Mouse (Mus musculus) liver, embryonic 14.5 days (tissue): ENCODE data around the gene Ovch2. TPM values are rescaled to one million over a fixed set of nuclear protein-coding genes. Genes with fewer than 3 reads are reported as not detected.

ENCODE experiments used
- ATAC-seq: fragments of 200-750 bp; cut with Nextera tagmentation; 2 replicates; pipeline ENCODE4 v1.8.0; 2017; ENCODE audit warnings: moderate number of reproducible peaks, mild to moderate bottlenecking, moderate library complexity; ENCODE audit not compliant: insufficient read depth
- DNase-seq, 3 experiments: peaks; one replicate each; pipeline ENCODE4 v3.0.0-alpha.2; 2012 to 2013; ENCODE audit warnings: low read depth in 3 of 3, low spot score in 3 of 3
- H3K27ac ChIP-seq: fragments of 300-500 bp; sonication (generic); 2 replicates; pipeline ENCODE4 v1.5.1; 2014; ENCODE audit warnings: moderate library complexity, mild to moderate bottlenecking, control low read depth, inconsistent platforms
- H3K27me3 ChIP-seq: fragments of 300-500 bp; sonication (generic); 2 replicates; pipeline ENCODE4 v1.6.1; 2014; ENCODE audit warnings: mild to moderate bottlenecking, low read length, moderate library complexity; ENCODE audit not compliant: control insufficient read depth, insufficient read depth
- H3K36me3 ChIP-seq: fragments of 300-500 bp; sonication (generic); replicated peaks from 2 replicates; pipeline ENCODE4 v1.6.1; 2014; ENCODE audit warnings: low read depth; ENCODE audit not compliant: control insufficient read depth, insufficient read depth
- H3K4me1 ChIP-seq, 2 experiments: fragments of 200-500 bp in 1 of 2; fragments of 300-500 bp in 1 of 2; sonication (generic) in 1 of 2; replicated peaks; 2 replicates each; pipeline ENCODE4 v1.6.1; 2012 to 2014; ENCODE audit warnings: antibody characterized with exemption in 1 of 2, inconsistent platforms in 1 of 2, low read length in 1 of 2; ENCODE audit not compliant: control insufficient read depth in 2 of 2, insufficient read depth in 2 of 2
- H3K4me2 ChIP-seq: fragments of 300-500 bp; sonication (generic); 2 replicates; pipeline ENCODE4 v1.6.1; 2014; ENCODE audit warnings: low read depth, mild to moderate bottlenecking, control low read depth, moderate library complexity
- H3K4me3 ChIP-seq, 2 experiments: fragments of 200-500 bp in 1 of 2; fragments of 300-500 bp in 1 of 2; sonication (generic) in 1 of 2; 2 replicates each; pipeline ENCODE4 v1.5.1; 2012 to 2014; ENCODE audit warnings: low read depth in 2 of 2, low read length in 2 of 2, mild to moderate bottlenecking in 2 of 2, control low read depth in 1 of 2, inconsistent platforms in 1 of 2, moderate library complexity in 1 of 2; ENCODE audit not compliant: insufficient read depth in 1 of 2
- H3K9ac ChIP-seq: fragments of 300-500 bp; sonication (generic); replicated peaks from 2 replicates; pipeline ENCODE4 v1.6.1; 2014; ENCODE audit warnings: mild to moderate bottlenecking, control low read depth, moderate library complexity
- H3K9me3 ChIP-seq: fragments of 300-500 bp; sonication (generic); 2 replicates; pipeline ENCODE4 v1.6.1; 2016; ENCODE audit warnings: low read length, mixed read lengths; ENCODE audit not compliant: control insufficient read depth
- CTCF ChIP-seq: IDR thresholded peaks from 2 replicates; pipeline ENCODE4 v1.5.1; 2016; ENCODE audit warnings: antibody characterized with exemption, low read depth, control low read depth
- EP300 ChIP-seq: IDR thresholded peaks from 2 replicates; pipeline ENCODE4 v1.6.1; 2016; ENCODE audit warnings: antibody characterized with exemption, low read depth
- WGBS: fragments of 180-500 bp; shearing (Covaris S2); extraction: QIAGEN DNeasy Blood & Tissue Kit; methylation state at CpG from one replicate; pipeline ENCODE4 v1.1.7; 2014; ENCODE audit not compliant: insufficient replicate concordance; 5-methylcytosine and 5-hydroxymethylcytosine counted together
- polyA plus RNA-seq, 2 experiments: library from polyadenylated mRNA; depleted of rRNA in 1 of 2; stranded (reverse) in 1 of 2; unstranded in 1 of 2; fragments of >200 nt; fragmentation: Nextera tagmentation in 1 of 2; extraction: Ambion mirVana in 1 of 2; gene quantifications; 2 replicates each; pipeline versions ENCODE4 v1.2.1 to v1.2.3; 2012 to 2014

The Ovch2 gene
- polyA plus RNA-seq, 2 experiments, result not detected

- Histone ChIP-seq H3K4me2 (no peak within 1 kb of the TSS), H3K27me3 (no peaks in the 10 kb centered on the region), H3K9ac (no peak within 1 kb of the TSS), H3K4me3 (no peak within 1 kb of the TSS), H3K9me3 (no peaks in the 10 kb centered on the region), H3K36me3 (no peaks in the 10 kb centered on the region), H3K4me1 (no peaks in the 10 kb centered on the region), H3K27ac (no peak within 1 kb of the TSS)
- ATAC-seq (no peak), DNase-seq (no peak)
- TF ChIP-seq CTCF, result no peak
- no peak for TF ChIP-seq EP300
Measured at GRCm38 (mm10) chr7:107811963-107812362, 11.0 kb upstream of the Ovch2 start, which contains the start of gene Olfr467. TSS of gene Olfr467 (plus strand) at chr7:107812263.

GRCm38 (mm10) chr7:107802138-107802537 lies 1.1 kb upstream of the Ovch2 start:
- no peak for TF ChIP-seq EP300
- TF ChIP-seq CTCF, result no peak
- Histone ChIP-seq H3K27me3 (no peaks in the 10 kb centered on the region), H3K4me2 (no peak overlapping the region), H3K27ac (no peak overlapping the region), H3K4me1 (no peaks in the 10 kb centered on the region), H3K36me3 (no peaks in the 10 kb centered on the region), H3K4me3 (no peak overlapping the region), H3K9ac (no peak overlapping the region), H3K9me3 (no peaks in the 10 kb centered on the region)
- WGBS, result 46% methylated on average over 3 of the region's 3 CpGs
- DNase-seq (no peak), ATAC-seq (no peak)

DNA sequence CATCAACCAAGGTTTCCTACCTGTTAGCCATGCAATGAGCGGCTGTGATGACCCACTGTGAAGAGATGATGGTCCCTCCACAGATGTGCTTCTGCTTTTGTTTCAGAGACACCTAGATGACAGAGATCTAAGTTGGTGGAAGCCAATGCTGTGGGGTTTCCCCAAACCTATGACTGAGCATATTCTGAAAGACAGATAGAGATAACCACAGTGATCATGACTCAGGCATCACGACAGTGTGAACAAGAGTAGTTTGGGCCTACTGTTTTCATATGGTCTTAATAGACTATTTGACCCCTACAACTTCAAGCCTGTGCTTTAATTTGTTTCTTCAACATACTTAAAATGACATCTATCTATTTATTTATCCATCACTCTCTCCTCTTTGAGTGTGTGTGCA lies 4.5 kb downstream of the Ovch2 start:
- Histone ChIP-seq H3K4me1 (no peaks in the 10 kb centered on the region), H3K4me2 (no peak overlapping the region), H3K9ac (no peak overlapping the region), H3K27me3 (no peaks in the 10 kb centered on the region), H3K4me3 (no peak overlapping the region), H3K36me3 (no peaks in the 10 kb centered on the region), H3K9me3 (no peaks in the 10 kb centered on the region), H3K27ac (no peak overlapping the region)
- ATAC-seq (no peak), DNase-seq (no peak)
- WGBS, result 53% methylated on average over 2 of the region's 2 CpGs
- TF ChIP-seq EP300 (no peak), CTCF (no peak)

- no peaks in the 10 kb centered on the region for H3K9me3 ChIP-seq
- no peak for DNase-seq
- no peaks in the 10 kb centered on the region for H3K4me1 ChIP-seq
- no peaks in the 10 kb centered on the region for H3K27me3 ChIP-seq
- TF ChIP-seq CTCF (peak; percentile 33; the same call in 1 of the 2 replicates), EP300 (no peak)
- no peaks in the 10 kb centered on the region for H3K36me3 ChIP-seq
- WGBS, result 33% methylated on average over 3 of the region's 3 CpGs
- no peak overlapping the region for H3K4me2 ChIP-seq
- H3K27ac ChIP-seq, result no peak overlapping the region
- no peak overlapping the region for H3K4me3 ChIP-seq
- H3K9ac ChIP-seq, result no peak overlapping the region
- ATAC-seq, result no peak
Measured at GRCm38 (mm10) chr7:107787977-107788620, 12.9 kb downstream of the Ovch2 start.

DNA sequence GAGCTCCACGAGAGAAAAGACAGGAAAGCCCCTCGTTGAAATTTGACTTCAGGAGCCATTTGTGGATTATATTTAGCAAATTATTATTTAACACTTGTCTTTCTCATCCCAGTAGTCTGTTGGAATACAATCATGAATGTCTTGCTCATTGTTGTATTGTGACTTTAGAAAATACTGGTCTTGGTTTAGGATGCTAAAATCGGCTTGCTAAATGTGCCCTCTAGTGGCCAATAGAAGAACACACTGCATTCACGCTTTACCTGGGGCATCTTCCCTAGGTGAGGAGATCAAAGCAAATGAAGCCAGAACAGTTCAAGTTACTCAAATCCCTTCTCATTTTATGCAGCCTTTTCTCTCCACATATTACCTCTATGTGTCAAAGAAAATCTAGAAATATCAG lies 21.4 kb downstream of the Ovch2 start:
- H3K9ac ChIP-seq, result no peak overlapping the region
- DNase-seq (no peak), ATAC-seq (no peak)
- H3K9me3 ChIP-seq, result no peaks in the 10 kb centered on the region
- TF ChIP-seq EP300, result no peak
- peak; percentile 62 for TF ChIP-seq CTCF
- no peak overlapping the region for H3K27ac ChIP-seq
- H3K4me3 ChIP-seq, result no peak overlapping the region
- no peak overlapping the region for H3K4me2 ChIP-seq
- no peaks in the 10 kb centered on the region for H3K4me1 ChIP-seq
- WGBS, result 33% methylated on average over 4 of the region's 4 CpGs
- no peaks in the 10 kb centered on the region for H3K36me3 ChIP-seq
- no peaks in the 10 kb centered on the region for H3K27me3 ChIP-seq
